Mouse (Mus musculus): ENCODE results near the gene Syf2.

Syf2 gene

GRCm38 (mm10) chr4:134975261-134975928, 44.7 kb downstream of the Syf2 start:
- ATAC-seq (ENCODE audit: low TSS enrichment) = no peak

GRCm38 (mm10) chr4:134975929-134976308, 45.2 kb downstream of the Syf2 start:
- no peak for ATAC-seq (ENCODE audit: low TSS enrichment)

- ATAC-seq (ENCODE audit: low TSS enrichment) = no peak
Observed at GRCm38 (mm10) chr4:134978930-134979329, 48.2 kb downstream of the Syf2 start.

- no peak for ATAC-seq (ENCODE audit: low TSS enrichment)
Observed at GRCm38 (mm10) chr4:134981959-134982431, 51.3 kb downstream of the Syf2 start.

- ATAC-seq (ENCODE audit: low TSS enrichment) = no peak
Observed at GRCm38 (mm10) chr4:134983136-134983535, 52.4 kb downstream of the Syf2 start.

GRCm38 (mm10) chr4:134984555-134984954, 53.9 kb downstream of the Syf2 start:
- no peak for ATAC-seq (ENCODE audit: low TSS enrichment)

- no peak for ATAC-seq (ENCODE audit: low TSS enrichment)
Observed at GRCm38 (mm10) chr4:134985626-134986335, 55.1 kb downstream of the Syf2 start.

- ATAC-seq (ENCODE audit: low TSS enrichment) = no peak
Observed at GRCm38 (mm10) chr4:134986336-134986635, 55.6 kb downstream of the Syf2 start.

- no peak for ATAC-seq (ENCODE audit: low TSS enrichment)
Observed at GRCm38 (mm10) chr4:134986963-134987362, 56.3 kb downstream of the Syf2 start.

Measured in frontal cortex, adult (tissue).